Mouse (Mus musculus): Measurements from ENCODE around the gene Atp8a2. TPM values are rescaled to one million over a fixed set of nuclear protein-coding genes. Genes with fewer than 3 reads are reported as not detected.
"Not testable (repeated sequence)": the region's sequence is repeated elsewhere in the genome, so short reads cannot be mapped to it uniquely, and the experiment has no call there.

Gene Atp8a2
- total RNA-seq, 2 experiments from 2014 or later: 1.00 to 1.2 TPM

GRCm38 (mm10) chr14:59843264-59843942 is 353.6 kb downstream of the Atp8a2 start:
- DNase-seq: no peak

- DNase-seq: no peak
Observed at GRCm38 (mm10) chr14:59839951-59840720, 356.8 kb downstream of the Atp8a2 start.

GRCm38 (mm10) chr14:59838446-59839259 is 358.3 kb downstream of the Atp8a2 start:
- DNase-seq: not testable (repeated sequence)

GRCm38 (mm10) chr14:59837691-59838241 is 359.2 kb downstream of the Atp8a2 start:
- DNase-seq: not testable (repeated sequence)

GRCm38 (mm10) chr14:59836876-59837543 is 360.0 kb downstream of the Atp8a2 start:
- no peak for DNase-seq

GRCm38 (mm10) chr14:59829580-59829979 is 367.4 kb downstream of the Atp8a2 start:
- DNase-seq: no peak

- no peak for DNase-seq
Observed at GRCm38 (mm10) chr14:59827409-59827808, 369.6 kb downstream of the Atp8a2 start.

GRCm38 (mm10) chr14:59820115-59820419 is 376.9 kb downstream of the Atp8a2 start:
- DNase-seq: no peak

GRCm38 (mm10) chr14:59819215-59820114 is 377.5 kb downstream of the Atp8a2 start:
- no peak for DNase-seq

- not testable (repeated sequence) for DNase-seq
Observed at GRCm38 (mm10) chr14:59810316-59810715, 386.7 kb downstream of the Atp8a2 start.

GRCm38 (mm10) chr14:59809790-59810189 is 387.2 kb downstream of the Atp8a2 start:
- DNase-seq: no peak

- DNase-seq: no peak
Observed at GRCm38 (mm10) chr14:59807528-59808300, 389.3 kb downstream of the Atp8a2 start.

- DNase-seq: no peak
Observed at GRCm38 (mm10) chr14:59806910-59807309, 390.1 kb downstream of the Atp8a2 start.

GRCm38 (mm10) chr14:59806159-59806558 is 390.8 kb downstream of the Atp8a2 start:
- no peak for DNase-seq

- DNase-seq: no peak
Observed at GRCm38 (mm10) chr14:59805683-59806082, 391.3 kb downstream of the Atp8a2 start.

- no peak for DNase-seq
Observed at GRCm38 (mm10) chr14:59801961-59802599, 394.9 kb downstream of the Atp8a2 start.

- DNase-seq: no peak
Observed at GRCm38 (mm10) chr14:59799511-59799910, 397.5 kb downstream of the Atp8a2 start.

GRCm38 (mm10) chr14:59793841-59794240 is 403.1 kb downstream of the Atp8a2 start:
- no peak for DNase-seq
